Mouse (Mus musculus) midbrain, embryonic 14.5 days (tissue): ENCODE results near the gene Cpne5. TPM values are rescaled to one million over a fixed set of nuclear protein-coding genes. Genes with fewer than 3 reads are reported as not detected.
"Not testable (repeated sequence)": the region's sequence is repeated elsewhere in the genome, so short reads cannot be mapped to it uniquely, and the experiment has no call there.

Source experiments
- ATAC-seq: fragments of 200-750 bp; cut with Nextera tagmentation; 2 replicates; pipeline ENCODE4 v1.8.0; 2017; ENCODE audit warnings: moderate number of reproducible peaks, moderate library complexity; ENCODE audit not compliant: low FRiP score, low TSS enrichment
- DNase-seq: peaks from one replicate; pipeline ENCODE4 v3.0.0-alpha.2; 2015
- H3K27ac ChIP-seq: fragments of 300-500 bp; sonication (generic); replicated peaks from 2 replicates; pipeline ENCODE4 v1.5.1; 2014; ENCODE audit warnings: mild to moderate bottlenecking, low read depth, low read length, moderate library complexity
- H3K27me3 ChIP-seq: fragments of 300-500 bp; sonication (generic); 2 replicates; pipeline ENCODE4 v1.6.1; 2014; ENCODE audit warnings: low read length, control low read depth, mixed read lengths; ENCODE audit not compliant: control insufficient read depth, insufficient read depth
- H3K36me3 ChIP-seq: fragments of 300-500 bp; sonication (generic); 2 replicates; pipeline ENCODE4 v1.6.1; 2014; ENCODE audit warnings: low read length, control low read depth; ENCODE audit not compliant: control insufficient read depth, insufficient read depth
- H3K4me1 ChIP-seq: fragments of 300-500 bp; sonication (generic); 2 replicates; pipeline ENCODE4 v1.6.1; 2014; ENCODE audit warnings: mild to moderate bottlenecking, antibody characterized with exemption, low read length, control low read depth; ENCODE audit not compliant: control insufficient read depth, insufficient read depth
- H3K4me2 ChIP-seq: fragments of 300-500 bp; sonication (generic); 2 replicates; pipeline ENCODE4 v1.6.1; 2014; ENCODE audit warnings: mild to moderate bottlenecking, low read length, moderate library complexity
- H3K4me3 ChIP-seq: fragments of 300-500 bp; sonication (generic); replicated peaks from 2 replicates; pipeline ENCODE4 v1.5.1; 2014; ENCODE audit warnings: low read depth, low read length
- H3K9ac ChIP-seq: fragments of 300-500 bp; sonication (generic); replicated peaks from 2 replicates; pipeline ENCODE4 v1.6.1; 2014; ENCODE audit warnings: mild to moderate bottlenecking, low read length, moderate library complexity
- H3K9me3 ChIP-seq: fragments of 300-500 bp; sonication (generic); 2 replicates; pipeline ENCODE4 v1.6.1; 2016; ENCODE audit warnings: low read length, control low read depth, mixed read lengths; ENCODE audit not compliant: control insufficient read depth
- WGBS: fragments of 180-500 bp; shearing (Covaris S2); extraction: QIAGEN DNeasy Blood & Tissue Kit; methylation state at CpG from one replicate; pipeline ENCODE4 v1.1.7; 2014; 5-methylcytosine and 5-hydroxymethylcytosine counted together
- polyA plus RNA-seq: library from polyadenylated mRNA; unstranded; fragments of >200 nt; fragmentation: Nextera tagmentation; extraction: Ambion mirVana; gene quantifications from 2 replicates; pipeline ENCODE4 v1.2.1, GENCODE M21; 2014

Gene Cpne5
- polyA plus RNA-seq, 1 experiment from 2014 or later: 27.6 TPM

DNA sequence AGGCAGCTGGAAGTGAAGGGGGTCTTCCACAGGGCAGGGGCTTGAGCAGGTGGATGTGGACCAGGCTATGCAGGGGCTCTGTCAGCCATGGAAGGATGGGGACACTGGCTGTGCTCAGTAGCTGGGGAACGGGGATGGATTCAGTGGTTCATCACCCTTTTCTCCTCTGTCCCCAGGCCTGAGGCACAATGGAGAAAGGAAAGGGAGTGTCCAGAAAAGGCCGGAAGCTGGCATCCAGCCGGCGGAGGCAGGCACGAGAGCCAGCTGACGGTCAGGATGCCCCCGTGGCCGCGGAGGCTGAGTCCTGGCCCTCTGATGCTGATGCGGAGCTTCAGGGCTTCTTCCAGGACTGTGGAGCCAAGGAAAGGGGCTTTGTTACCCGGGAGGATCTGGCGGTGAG, 117.3 kb downstream of the Cpne5 start:
- H3K27ac ChIP-seq: no peak overlapping the region
- DNase-seq (no peak), ATAC-seq (no peak)
- no peaks in the 10 kb centered on the region for H3K9me3 ChIP-seq
- 62% methylated on average over 12 of the region's 12 CpGs for WGBS
- H3K4me2 ChIP-seq: no peak overlapping the region
- no peaks in the 10 kb centered on the region for H3K27me3 ChIP-seq
- H3K4me3 ChIP-seq: no peak overlapping the region
- no peaks in the 10 kb centered on the region for H3K36me3 ChIP-seq
- no peak overlapping the region for H3K9ac ChIP-seq
- no peaks in the 10 kb centered on the region for H3K4me1 ChIP-seq

DNA sequence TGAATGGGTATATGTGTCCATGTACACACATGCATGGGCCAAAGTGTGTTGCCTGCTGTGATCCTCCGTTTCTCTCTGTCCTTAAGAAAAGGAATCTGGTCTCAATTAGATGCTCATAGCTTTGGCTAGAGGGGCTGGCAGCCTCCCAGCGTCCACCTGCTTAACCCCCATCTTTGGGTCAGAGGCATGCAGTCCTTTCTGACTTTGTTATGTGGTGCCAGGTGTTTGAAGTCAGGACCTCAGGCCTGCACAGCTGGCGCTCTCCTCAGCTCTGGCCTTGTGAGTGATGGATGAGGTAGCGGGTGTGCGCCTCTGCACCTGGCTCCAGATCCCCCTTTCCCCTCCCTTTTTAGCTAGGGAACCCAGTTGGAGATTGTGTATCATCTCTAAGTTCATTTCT, 119.9 kb downstream of the Cpne5 start:
- Histone ChIP-seq H3K4me2 (no peak overlapping the region), H3K27ac (no peak overlapping the region), H3K27me3 (no peaks in the 10 kb centered on the region), H3K36me3 (no peaks in the 10 kb centered on the region), H3K9ac (no peak overlapping the region), H3K9me3 (no peaks in the 10 kb centered on the region), H3K4me3 (no peak overlapping the region), H3K4me1 (no peaks in the 10 kb centered on the region)
- 73% methylated on average over 5 of the region's 5 CpGs for WGBS
- ATAC-seq (no peak), DNase-seq (no peak)

DNA sequence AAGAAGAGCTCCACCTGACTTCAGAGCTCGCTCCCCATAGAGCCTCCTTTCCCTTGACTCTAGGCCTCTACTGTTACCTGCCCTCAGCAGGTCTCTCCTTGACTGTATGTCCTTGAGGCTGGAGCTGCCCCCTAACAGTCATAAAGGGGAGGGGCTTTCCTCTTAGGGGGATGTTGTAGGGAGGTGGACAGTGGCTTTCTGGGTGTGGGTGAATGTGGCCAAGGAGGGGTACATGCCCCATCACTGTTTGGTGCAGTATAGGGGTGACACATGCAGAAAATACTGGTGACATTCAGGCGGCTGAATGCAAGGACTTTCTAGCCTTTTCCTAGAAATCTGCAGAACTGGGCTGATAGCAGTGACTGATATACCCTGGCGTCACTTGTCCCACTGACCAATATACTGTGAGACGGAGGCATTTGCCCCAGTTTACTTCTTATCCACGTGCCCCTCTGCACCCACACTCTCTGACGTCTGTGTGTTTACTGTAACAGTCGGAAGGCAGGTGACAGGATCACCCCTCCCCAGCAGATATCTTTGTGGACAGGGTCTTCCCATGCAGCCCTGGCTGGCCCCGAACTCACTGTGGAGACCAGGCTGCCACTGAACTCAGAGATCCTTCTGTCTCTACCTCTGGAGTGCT, 120.8 kb downstream of the Cpne5 start:
- Histone ChIP-seq H3K27ac (no peak overlapping the region), H3K9me3 (no peaks in the 10 kb centered on the region), H3K27me3 (no peaks in the 10 kb centered on the region), H3K36me3 (no peaks in the 10 kb centered on the region), H3K9ac (no peak overlapping the region), H3K4me1 (no peaks in the 10 kb centered on the region), H3K4me2 (no peak overlapping the region), H3K4me3 (no peak overlapping the region)
- ATAC-seq (no peak), DNase-seq (no peak)
- WGBS: 81% methylated on average over 8 of the region's 8 CpGs

DNA sequence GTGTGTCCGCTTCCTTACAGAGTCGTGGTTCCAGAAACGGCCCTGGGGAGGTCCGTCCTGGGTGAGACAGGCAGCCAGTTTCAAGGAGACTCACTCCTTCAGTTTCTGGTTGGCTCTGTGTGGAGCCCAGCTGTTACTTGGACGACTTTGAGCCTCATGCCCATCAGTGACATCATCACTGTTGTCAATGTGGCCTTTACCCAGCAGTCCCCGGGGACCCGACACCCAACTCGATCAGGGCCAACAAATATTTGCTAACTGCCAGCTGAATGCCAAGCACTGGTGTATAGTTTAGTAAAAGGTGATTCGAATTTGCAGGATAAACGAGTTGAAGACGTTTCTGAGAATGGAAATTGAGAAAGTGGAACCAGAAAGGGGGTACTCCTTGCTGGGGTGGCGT, 121.9 kb downstream of the Cpne5 start:
- Histone ChIP-seq H3K9ac (no peak overlapping the region), H3K27me3 (no peaks in the 10 kb centered on the region), H3K4me2 (no peak overlapping the region), H3K4me3 (no peak overlapping the region), H3K9me3 (no peaks in the 10 kb centered on the region), H3K4me1 (no peaks in the 10 kb centered on the region), H3K36me3 (no peaks in the 10 kb centered on the region), H3K27ac (no peak overlapping the region)
- ATAC-seq: no peak
- WGBS: 77% methylated on average over 12 of the region's 12 CpGs
- no peak for DNase-seq

DNA sequence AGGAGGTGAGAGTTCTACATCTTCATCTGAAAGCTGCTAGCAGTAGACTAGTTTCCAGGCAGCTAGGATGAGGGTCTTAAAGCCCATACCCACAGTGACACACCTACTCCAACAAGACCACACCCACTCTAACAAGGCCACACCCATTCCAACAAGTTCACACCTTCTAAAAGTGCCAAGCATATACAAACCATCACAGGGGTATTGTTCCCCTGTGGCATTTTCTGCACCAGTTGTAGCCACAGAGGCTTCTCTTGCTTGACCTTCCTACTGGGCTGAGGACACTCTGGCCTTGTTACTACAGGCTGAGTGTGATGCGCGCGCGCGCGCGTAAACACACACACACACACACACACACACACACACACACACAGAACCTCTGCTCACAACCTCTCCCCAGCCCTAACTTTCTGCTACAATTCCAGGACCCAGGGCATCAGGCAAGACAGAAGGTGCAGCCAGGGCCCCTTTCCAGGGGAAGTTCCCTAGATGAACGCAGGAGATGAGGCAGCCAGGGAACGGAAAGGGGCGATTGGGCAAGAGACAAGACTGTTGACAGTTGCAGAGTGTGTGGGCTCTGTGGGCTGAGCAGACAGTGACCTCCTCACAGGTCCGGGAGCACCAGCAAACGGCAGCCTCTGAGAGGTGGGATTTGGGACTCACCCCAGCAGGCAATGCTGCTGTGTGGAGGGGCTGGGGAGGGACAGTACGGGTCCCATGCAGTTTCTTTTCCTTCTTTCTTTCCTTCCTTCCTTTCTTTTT, 124.2 kb downstream of the Cpne5 start, which contains the start of gene Rab44:
TSS of gene Rab44 (plus strand) at position 555 of the 762 bp plus-strand sequence.
- H3K9ac ChIP-seq: no peak within 1 kb of the TSS
- 93% methylated on average over 13 of the region's 13 CpGs for WGBS
- no peaks in the 10 kb centered on the region for H3K4me1 ChIP-seq
- H3K9me3 ChIP-seq: no peaks in the 10 kb centered on the region
- no peaks in the 10 kb centered on the region for H3K36me3 ChIP-seq
- DNase-seq (no peak), ATAC-seq (no peak)
- H3K27ac ChIP-seq: no peak within 1 kb of the TSS
- H3K27me3 ChIP-seq: no peaks in the 10 kb centered on the region
- H3K4me3 ChIP-seq: no peak within 1 kb of the TSS
- no peak within 1 kb of the TSS for H3K4me2 ChIP-seq

DNA sequence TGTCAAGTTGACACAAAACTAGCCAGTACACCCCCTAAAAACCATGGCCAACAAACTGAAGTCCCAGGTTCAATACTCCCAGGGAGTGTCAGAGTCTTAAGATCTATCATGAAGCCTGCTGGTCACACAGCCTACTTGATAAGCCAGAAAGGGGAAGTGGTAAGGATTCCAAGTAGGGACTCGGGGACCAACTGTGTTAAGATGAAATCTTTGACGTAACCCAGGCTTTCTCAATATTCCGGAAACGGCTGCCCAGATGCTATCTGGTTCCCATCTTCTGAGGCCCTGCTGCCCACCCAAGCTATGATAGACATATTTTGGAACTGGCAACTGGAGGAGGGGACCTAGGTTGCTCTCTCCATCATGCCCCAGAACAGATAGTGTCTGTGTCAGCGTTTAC, 126.6 kb downstream of the Cpne5 start:
- no peak overlapping the region for H3K27ac ChIP-seq
- no peak overlapping the region for H3K9ac ChIP-seq
- no peak overlapping the region for H3K4me2 ChIP-seq
- H3K36me3 ChIP-seq: no peaks in the 10 kb centered on the region
- ATAC-seq (no peak), DNase-seq (no peak)
- no peaks in the 10 kb centered on the region for H3K4me1 ChIP-seq
- H3K4me3 ChIP-seq: no peak overlapping the region
- no peaks in the 10 kb centered on the region for H3K27me3 ChIP-seq
- H3K9me3 ChIP-seq: no peaks in the 10 kb centered on the region
- 91% methylated on average over 5 of the region's 5 CpGs for WGBS

DNA sequence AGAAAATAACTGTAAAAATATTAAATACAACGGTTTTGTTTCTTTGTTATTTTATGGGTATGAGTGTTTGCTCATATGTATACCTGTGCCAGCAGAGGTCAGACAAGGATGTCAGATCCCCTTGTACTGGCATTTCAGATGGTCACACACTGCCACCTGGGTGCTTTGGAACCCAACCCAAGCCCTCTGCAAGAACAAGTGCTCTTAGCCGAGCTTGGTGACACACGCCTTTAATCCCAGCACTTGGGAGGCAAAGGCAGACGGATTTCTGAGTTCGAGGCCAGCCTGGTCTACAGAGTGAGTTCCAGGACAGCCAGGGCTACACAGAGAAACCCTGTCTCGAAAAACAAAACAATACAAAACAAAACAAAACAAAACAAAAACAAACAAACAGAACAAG, 127.6 kb downstream of the Cpne5 start:
- not testable (repeated sequence) for H3K9me3 ChIP-seq, H3K27me3 ChIP-seq, H3K27ac ChIP-seq, H3K4me2 ChIP-seq, DNase-seq, ATAC-seq, H3K36me3 ChIP-seq, H3K9ac ChIP-seq, H3K4me1 ChIP-seq, H3K4me3 ChIP-seq
- WGBS: 82% methylated on average over 6 of the region's 6 CpGs
